Mouse (Mus musculus) testis, postnatal 10 days (tissue): ENCODE results near the gene Epor.

Source experiments
- DNase-seq: peaks from one replicate; pipeline ENCODE4 v3.0.0; 2021; ENCODE audit warnings: low spot score

Gene Epor

GRCm38 (mm10) chr9:21936692-21937570 lies 26.4 kb downstream of the Epor start, which contains the start of gene Plppr2:
TSS of gene Plppr2 (plus strand) at chr9:21937033.
- peak; percentile 98 for DNase-seq

- no peak for DNase-seq
Observed at GRCm38 (mm10) chr9:21935466-21936131, 27.7 kb downstream of the Epor start.

- no peak for DNase-seq
Observed at GRCm38 (mm10) chr9:21934021-21934420, 29.3 kb downstream of the Epor start.

DNA sequence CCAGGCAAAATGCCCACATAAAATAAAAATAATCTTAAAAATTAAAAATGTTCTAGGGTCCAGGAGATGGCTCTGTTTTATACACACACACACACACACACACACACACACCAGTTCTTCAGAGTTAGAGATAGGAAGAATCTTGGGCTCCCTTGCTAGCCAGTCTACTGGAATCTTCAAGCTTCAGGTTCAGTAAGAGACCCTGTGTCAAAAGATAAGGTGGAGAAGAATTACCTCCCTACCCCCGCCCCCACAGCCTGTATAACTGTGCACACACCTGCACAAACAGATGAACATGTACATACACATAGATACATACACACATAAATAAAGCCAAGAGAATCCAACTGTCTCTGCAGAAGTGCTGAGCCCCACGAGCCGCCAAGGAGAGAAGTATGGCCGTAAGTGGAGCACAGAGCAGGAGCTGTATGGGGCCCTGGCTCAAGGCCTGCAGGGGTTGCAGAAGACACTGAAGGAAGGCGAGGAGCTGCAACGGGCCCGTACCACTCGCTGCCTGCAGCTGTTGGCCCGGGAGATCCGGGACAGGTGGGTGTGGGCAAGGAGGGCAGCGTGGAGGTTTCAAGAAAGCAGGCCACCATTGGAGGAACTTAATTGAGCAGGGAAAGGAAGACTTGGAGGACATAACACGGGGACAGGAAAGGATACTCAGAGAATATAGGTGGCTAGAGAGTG lies 30.7 kb downstream of the Epor start:
- DNase-seq: no peak

DNA sequence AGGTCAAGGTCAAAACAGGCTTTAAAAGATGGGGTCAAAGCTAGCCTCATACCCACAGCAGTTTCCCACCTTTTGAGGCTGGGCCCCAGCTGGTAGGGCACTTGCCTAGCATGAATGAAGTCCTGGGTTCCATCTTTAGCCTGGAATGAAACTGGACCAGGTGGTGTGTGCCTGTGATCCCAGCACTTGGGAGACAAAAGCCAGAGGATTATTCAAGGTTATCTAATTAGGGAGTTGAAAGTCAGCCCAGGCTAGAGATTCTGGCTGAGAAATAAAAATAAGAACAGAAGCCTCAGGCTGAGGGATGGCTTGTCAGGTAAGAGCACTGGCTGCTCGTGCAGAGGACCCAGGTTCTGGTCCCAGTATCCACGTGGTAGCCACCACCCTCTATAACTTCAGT lies 31.3 kb downstream of the Epor start:
- no peak for DNase-seq

GRCm38 (mm10) chr9:21929208-21929607 lies 34.1 kb downstream of the Epor start:
- DNase-seq: no peak

GRCm38 (mm10) chr9:21927208-21927753 lies 36.0 kb downstream of the Epor start, which contains the start of the genes Ccdc159 and Tmem205:
TSS of gene Ccdc159 (plus strand) at chr9:21927471.
TSS of gene Tmem205 (minus strand) at chr9:21927556.
- peak; percentile 89 for DNase-seq

DNA sequence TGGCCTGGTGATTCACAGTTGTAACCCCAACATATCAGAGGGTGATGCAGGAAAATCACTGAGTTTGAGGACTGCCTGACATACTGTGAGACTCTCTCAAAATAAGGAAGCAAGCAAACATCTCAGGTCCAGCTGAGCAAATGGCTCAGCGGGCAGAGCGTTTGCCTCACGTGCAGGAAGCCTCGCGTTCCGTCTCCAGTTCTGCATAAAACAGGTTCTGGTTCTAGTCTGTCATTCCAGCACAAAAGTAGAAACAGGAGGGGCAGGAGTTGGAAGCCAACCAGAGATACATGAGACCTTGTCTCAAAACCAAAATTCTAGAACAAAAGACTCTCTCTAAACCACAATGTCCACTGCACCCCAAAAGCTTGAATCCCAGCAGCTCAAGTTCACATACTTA lies 36.5 kb downstream of the Epor start:
- peak; percentile 47 for DNase-seq

GRCm38 (mm10) chr9:21926155-21926554 lies 37.2 kb downstream of the Epor start:
- DNase-seq: peak; percentile 48

DNA sequence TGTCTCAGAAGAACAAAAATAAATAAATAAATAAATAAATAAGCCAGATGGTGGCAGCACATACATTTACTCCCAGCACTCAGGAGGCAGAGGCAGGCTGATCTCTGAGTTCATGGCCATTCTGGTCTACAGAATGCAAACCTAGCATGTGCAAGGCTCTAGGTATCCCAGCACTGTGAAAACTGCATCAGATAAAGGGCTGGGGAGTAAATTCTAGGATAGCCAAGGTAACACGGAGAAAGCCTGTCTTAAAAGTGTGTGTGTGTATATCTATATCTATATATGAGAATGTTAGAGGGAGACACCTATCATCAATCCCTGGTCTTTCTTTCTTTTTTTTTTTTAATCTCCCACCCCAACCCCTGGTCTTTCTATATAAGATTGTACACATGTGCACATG lies 37.8 kb downstream of the Epor start:
- no peak for DNase-seq

DNA sequence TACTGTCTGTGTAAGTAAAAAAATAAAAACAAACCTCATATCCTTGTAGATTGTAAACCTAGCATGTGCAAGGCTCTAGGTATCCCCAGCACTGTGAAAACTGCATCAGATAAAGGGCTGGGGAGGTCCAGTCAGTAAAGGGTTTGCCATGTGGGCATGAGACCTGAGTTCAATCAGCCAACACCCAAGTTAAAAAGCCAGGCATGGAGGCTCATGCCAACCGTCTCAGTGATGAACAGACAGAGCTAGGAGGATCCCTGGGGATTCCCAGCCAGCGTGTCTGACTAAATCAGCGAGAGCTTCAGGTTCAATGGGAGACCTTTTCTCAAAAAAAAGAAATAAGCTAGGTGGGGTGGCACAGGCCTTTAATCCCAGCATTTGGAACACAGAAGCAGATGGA lies 38.3 kb downstream of the Epor start:
- DNase-seq: no peak

DNA sequence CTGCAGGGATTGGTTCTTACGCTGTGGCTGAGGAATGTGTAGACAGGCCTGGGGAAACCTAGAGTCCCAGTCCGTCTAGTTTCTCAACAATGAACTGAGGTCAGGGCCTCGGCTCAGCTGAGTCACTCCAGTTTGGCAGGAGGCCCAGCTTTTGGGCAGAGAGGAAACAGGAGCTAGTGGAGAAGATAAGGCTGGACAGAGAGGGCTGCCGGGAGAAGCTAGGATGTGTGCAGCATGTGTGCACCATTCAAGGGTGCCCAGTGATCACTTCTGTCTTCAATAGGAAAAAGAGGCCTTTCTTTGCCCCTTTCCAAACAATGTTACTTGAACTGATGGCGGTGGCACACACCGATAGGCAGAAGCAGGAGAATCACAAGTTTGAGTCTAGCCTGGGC lies 39.2 kb downstream of the Epor start:
- DNase-seq: peak; percentile 89

DNA sequence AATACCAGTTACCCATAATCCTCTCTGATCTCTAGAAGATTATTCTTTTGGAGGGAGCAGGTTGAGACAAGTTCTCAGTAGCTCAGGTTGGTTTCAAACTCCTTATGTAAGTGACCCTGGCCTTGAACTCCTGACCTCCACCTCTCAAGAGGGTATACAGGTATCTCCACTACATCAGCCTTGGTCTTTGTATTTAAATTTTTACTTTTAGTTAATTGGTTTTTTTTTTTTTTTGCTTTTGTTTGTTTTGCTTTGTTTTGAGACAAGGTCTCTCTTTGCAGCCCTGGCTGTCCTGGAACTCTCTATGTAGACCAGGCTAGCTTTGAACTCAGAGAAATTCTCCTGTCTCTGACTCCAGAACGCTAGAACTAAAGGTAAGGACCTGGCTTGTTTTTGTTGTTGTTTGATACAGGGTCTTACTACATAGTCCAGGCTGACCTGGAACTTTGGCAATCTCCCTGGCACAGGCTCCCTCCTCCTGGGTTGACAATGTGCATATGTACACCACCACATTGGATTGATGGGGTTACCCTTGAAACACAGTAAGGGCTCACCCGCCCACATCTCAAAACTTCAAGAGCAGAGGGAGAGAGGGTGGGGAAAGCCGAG lies 39.7 kb downstream of the Epor start:
- no peak for DNase-seq

DNA sequence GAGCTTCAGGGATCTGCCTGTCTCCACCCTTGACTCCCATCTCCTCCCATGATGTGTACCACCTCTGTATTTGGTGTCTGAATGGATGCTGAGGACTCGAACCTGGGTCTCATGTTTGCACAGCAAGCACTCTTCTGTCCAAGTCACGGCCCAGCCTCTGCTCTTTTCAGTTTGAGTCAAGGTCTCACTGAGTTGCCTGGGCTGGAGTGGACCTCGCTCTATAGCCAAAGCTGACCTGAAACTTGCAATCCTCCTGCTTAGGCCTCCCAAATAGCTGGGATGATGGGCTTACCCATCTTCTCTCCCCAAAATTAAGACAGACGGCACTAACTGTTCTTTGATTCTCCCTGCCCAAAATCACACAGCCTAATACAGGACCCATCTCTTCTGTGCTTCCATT lies 40.3 kb downstream of the Epor start:
- DNase-seq: no peak

- DNase-seq: no peak
Observed at GRCm38 (mm10) chr9:21918692-21919384, 44.5 kb downstream of the Epor start.

DNA sequence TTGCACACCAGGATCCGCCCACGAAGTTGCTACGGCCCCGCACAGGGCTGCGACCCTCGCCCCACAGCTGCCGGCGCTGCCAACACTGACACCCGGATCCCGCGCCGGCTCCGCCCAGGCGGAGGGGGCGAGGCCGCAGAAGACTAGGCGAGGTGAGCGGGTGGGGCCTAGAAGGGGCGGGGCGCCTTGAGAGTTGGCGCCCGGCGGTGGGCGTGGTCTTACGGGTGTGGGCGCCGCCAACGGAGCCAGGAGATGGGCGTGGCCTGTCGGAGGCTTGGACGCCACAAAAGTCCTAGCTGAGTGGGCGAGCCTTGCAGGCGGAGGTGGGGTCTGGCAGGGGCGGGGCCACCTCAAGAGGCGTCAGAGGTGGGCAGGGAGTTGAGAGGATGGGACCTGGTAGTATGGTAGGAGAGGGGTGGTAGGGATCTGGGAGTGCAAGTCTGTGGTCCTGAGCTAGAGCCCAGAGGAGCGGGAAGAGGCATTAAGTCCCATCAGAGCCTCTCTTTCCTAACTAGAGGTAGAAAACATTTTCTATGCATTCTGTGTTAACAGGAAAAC lies 45.2 kb downstream of the Epor start, which contains the start of gene Rab3d:
Gene Rab3d, minus strand, starts transcription at position 158 of the 558 bp plus-strand sequence.
- DNase-seq: peak; percentile 98

DNA sequence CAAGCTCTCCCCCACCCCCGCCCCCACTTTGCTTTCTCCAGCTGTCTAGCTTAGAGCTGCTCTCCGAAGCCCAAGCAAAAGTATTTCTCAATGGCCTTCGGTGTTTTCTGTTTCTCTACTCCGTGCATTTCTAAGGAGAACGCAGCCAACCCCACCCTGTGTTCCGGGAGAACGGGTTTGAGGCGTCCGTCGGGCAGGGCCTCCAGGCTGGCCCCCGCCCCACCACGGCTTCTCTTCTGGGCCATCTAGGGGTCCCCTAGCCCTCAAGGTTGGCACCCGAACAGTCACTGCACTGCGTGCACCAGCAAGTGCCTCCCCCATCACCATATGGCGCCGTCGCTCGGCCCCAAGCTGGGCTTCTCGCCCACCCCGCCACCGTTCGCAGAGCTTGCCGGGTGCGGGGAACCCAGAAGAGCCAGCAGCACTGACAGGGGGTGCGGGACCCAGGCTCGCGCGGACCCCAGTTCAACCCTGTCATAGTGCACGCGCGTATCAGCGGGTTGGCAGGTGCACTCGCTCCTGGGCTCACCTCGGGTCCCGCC lies 45.7 kb downstream of the Epor start:
- peak; percentile 66 for DNase-seq

DNA sequence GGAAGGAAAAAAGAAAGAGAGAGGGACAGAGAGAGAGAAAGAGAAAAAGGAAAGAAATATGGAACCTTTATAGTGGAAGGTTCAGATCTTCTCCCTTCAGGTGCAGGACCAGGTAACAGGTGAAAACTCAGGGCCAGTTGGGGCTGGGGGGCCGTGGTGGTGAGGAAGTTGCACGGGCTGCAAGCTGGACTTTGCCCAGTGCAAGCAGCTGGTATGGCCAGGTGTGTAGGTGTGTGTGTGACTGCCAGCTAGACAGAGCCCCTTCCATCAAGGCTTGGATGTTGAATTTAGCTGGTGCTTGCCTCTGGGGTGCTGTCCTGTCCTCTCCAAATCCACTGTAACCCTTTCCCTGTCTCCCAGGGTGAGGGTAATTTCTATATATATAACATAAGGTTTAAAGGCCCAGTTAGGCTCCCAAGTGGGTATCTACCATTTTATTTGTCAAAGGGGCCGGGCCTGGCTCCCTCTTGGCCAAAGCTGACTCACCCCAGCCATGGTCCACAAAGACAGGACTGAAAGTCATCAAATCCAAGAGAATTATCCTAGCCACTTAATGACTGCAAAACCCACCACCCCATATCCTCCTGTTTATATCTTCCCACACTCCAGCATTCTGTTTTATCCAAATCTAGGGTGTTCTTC lies 46.3 kb downstream of the Epor start:
- no peak for DNase-seq

DNA sequence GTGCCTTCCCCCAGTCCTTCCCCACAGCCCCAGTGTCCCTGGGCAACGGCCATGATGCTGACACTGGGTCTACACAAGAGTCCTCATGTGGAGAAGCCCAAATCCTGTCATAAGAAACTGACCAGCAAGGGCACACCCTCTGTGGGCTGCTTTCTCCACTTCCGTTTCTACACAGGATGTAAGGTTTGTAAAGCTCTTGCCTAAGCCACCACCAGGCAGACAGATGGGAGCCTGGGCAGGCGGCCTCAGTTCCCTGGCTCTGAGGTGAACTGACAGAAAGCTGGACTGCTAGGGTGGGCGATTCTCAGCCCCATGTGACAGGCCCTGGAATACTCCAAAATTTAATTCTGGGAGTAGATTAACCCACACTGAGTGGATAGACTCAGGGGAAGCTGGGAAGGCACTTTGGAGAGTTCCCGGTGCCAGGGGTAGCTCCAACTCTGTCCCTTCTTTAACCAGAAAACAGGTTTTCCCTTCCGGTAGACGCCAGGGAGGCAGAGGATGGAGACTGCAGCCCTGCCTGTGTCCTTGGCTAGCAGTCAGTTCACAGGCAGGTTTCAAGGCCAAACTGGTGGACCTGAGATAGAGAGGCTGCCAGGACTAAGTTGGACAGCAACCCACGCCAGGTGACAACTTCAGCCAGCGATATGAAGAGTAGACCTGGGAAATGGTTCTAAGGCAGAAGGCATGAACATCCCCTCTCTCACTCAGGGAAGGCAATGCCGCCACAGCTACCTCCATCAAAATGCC lies 53.7 kb downstream of the Epor start:
- DNase-seq: no peak
